Mouse (Mus musculus) cerebellum, adult (tissue): ENCODE data around the gene Btbd3.
"Not testable (repeated sequence)": the region's sequence is repeated elsewhere in the genome, so short reads cannot be mapped to it uniquely, and the experiment has no call there.

Experiments
- ATAC-seq: cut with Nextera tagmentation; 2 replicates; pipeline ENCODE4 v1.9.2; 2017; ENCODE audit warnings: mild to moderate bottlenecking, moderate library complexity, mixed read lengths; ENCODE audit not compliant: insufficient number of reproducible peaks, low FRiP score, low TSS enrichment

Btbd3 gene

GRCm38 (mm10) chr2:138278853-138279640 is 22.7 kb downstream of the Btbd3 start:
- no peak for ATAC-seq

DNA sequence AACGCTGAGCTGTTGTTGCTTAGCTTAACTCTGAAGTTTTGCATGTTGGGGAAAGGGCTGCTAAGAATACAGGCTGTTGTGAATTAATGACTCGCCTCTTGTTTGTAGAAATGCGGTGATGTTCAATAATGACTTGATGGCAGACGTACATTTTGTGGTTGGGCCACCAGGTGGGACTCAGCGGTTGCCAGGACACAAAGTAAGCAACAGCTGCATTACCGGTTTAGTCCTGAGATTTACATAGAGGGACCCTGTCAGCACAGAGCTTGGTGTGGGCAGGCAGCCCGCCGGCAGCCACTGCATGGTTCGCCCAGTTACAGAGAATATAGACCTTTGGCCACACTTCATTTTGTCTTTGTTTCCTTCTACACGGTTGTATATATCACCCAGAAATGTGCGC is 23.3 kb downstream of the Btbd3 start:
- ATAC-seq = no peak

- no peak for ATAC-seq
Observed at GRCm38 (mm10) chr2:138280225-138280711, 23.9 kb downstream of the Btbd3 start.

GRCm38 (mm10) chr2:138281550-138282201 is 25.3 kb downstream of the Btbd3 start:
- ATAC-seq = peak; percentile 33

DNA sequence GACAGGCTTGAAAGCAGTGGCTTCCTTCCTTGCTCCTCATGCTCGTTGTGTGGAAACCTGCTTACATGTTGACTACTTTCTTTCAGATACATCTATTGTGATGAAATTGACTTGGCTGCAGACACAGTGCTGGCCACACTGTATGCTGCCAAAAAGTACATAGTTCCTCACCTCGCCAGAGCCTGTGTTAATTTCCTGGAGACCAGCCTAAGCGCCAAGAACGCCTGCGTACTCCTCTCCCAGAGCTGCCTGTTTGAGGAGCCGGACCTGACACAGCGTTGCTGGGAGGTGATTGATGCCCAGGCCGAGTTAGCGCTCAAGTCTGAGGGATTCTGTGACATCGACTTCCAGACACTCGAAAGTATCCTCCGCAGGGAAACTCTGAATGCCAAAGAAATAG is 27.0 kb downstream of the Btbd3 start:
- ATAC-seq = peak; percentile 38; the same call in 1 of the 2 replicates

- no peak for ATAC-seq
Observed at GRCm38 (mm10) chr2:138283856-138284255, 27.5 kb downstream of the Btbd3 start.

DNA sequence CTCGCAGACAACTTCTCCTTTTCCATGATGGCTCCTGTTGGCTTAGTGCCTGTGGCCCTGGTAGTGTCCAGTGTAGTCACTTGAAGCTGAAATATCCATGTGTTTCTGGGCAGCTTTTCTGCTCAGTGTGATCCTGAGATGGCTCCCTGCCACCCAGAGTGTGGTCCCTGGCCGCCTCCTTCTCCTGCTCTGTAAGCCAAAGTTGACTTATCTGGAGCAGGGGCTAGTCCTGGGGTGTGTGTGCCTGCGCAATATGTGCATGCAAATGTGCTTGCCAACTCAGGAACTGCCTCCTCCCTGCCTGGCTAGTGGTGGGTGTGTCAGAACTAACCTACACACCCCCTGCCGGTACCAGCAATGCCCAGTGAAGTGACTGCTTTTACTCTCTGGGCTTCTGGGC is 29.4 kb downstream of the Btbd3 start:
- peak; percentile 64 for ATAC-seq

- ATAC-seq = no peak
Observed at GRCm38 (mm10) chr2:138290154-138290553, 33.8 kb downstream of the Btbd3 start.

DNA sequence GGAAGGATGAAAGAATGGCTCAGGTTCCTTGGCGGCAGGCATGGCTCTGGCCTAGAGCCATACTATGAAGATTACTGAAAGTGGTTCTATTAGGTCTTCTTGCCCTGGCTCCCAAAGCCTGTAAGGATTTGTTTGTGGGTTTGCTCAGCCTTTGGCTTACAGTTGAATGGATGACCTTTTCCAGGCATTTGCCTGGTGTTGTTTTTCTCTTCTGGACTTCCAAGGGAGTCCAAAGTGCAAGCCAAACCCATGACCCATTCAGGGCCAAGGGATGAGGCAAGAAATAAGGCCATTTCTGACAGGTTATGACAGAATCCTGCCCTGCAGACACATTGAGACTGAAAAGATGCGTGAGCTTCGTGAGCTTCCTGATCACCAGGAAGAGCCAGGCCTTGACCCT is 37.9 kb downstream of the Btbd3 start:
- ATAC-seq = no peak

DNA sequence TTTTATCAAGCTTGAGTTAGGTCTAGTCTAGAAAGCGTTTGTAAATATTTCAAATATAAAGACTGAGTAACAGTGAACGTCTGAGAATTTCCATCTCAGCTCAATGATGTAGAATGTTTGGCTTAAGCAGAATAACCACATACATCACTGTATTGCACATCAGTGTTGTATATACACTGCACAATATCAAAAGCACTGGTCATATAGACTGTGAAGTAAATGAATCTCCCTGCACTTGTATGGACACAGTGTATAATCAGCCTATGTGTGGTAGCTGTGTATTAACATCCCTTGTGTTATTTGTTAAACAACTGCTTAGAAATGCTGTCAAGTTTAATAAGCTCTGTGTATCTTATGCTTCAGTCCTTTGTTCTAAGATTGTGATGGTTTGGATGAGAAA is 49.9 kb downstream of the Btbd3 start:
- ATAC-seq = no peak

DNA sequence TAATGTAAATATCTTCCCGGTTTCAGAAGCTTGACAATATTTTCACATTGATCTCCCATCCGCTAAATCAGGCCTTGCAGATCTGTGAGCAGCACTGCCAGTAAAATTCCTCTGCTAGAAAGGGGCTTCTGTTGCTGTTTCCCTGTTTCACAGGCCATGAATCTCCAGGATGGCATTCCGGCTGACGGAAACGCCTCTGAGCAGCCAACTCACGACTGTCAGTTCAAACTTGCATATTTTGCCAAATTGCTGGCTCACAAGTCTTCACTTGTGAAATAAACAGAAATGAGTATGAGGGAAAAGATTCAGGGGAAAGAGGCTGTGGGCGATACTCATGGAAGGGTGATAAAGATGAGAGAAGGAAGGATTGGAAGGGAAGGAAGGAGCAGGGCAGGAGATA is 59.3 kb downstream of the Btbd3 start:
- ATAC-seq = no peak

GRCm38 (mm10) chr2:138320408-138320807 is 64.0 kb downstream of the Btbd3 start:
- ATAC-seq = no peak

DNA sequence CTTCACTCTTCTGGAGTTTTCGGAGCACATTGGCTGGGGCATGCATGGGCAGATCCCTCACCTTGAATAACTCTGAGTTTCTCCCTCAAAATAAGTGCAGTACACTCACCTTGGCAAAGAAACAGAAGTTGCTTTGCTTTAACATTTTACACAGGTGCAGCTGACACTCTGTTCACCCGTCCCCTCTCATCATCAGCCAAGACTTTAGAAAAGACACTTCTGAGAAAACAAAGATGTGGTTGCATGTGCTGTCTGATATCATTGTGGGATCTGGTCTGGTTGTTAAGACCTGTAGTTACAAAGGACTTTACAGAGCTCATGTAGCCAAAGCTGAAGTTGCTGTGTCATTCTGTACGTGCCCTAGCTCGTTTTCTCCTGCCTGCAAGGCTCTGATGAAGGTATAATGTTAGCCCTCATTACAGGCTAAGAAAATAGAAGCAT is 64.7 kb downstream of the Btbd3 start:
- ATAC-seq = no peak

GRCm38 (mm10) chr2:138322270-138323114 is 66.1 kb downstream of the Btbd3 start:
- ATAC-seq = no peak

- no peak for ATAC-seq
Observed at GRCm38 (mm10) chr2:138326367-138326766, 70.0 kb downstream of the Btbd3 start.

GRCm38 (mm10) chr2:138334198-138334597 is 77.8 kb downstream of the Btbd3 start:
- not testable (repeated sequence) for ATAC-seq

DNA sequence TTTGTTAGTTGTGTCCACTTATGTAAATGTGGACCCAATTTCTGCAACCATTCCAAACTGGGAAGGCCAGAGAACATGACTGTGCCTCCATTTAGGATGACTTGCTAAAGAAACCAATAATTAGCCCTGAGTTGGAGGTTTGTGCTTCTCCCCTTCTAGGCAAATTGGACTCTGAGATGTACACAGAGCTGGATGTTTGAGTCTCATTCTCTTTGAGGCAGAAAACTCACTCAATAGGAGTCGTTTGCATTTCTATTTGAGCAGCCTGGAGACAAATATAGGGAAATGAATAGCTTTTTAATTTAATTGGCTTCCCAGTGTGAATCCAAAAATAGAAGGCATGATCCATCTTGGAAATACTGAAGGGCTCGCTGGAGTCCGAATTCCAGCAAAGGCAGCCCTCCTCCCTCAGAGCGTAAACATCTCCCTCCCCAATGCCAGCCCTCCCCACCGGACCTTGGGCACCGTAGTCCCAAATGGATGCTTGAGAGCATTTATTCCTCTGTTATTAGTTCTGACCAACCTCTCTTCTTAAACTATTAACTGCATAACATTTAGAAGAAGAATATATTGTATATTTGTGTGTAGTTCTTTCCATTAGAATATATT is 81.6 kb downstream of the Btbd3 start:
- no peak for ATAC-seq

GRCm38 (mm10) chr2:138338524-138338923 is 82.2 kb downstream of the Btbd3 start:
- no peak for ATAC-seq

GRCm38 (mm10) chr2:138355366-138355765 is 99.0 kb downstream of the Btbd3 start:
- no peak for ATAC-seq

DNA sequence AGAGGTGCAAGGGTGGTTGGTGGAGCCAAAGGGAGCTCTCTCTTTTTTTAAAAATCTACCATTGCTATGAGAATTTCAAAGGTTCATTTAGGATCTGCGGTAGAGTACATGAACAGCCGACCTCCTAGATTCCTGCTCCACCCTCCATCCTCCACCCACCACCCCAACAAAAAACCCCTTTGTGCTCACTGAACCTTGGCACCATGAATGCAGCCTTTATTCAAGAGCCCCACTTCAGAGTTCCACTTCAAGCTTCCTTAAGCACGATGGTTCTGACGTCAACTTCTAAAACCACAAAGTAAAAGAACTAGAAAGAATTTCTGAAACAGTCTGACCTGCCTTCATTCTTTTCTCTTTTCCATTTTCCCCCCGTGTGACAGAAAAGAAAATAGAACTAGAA is 106.1 kb downstream of the Btbd3 start:
- ATAC-seq = no peak
